In the genomic region with DNA sequence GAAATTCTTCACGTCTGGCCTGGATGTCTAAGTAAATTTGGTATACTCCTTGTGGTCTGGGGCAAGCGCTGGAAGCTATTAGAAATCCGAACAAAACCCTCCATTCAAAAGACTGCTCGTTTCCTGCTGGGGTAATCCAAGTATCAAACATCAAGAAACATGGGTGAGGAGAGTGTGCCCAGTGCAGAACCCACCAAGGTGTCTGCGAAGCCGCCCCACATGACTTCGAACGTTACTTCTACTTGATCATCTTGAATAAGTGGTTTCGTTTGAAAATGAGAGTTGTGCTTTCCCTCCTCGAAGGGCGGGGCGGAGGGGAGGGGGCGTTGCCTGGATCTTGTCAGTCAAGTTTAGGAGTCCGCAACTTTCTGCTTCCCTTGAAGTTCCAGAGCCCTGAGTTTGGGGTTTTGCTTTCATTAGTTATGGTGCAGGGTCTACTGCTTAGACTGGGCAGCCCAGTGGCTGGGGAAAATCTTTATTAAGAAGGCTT, we compare ENCODE assay signal across 8 mouse cellular contexts.
DNase-seq lines count a peak whose midpoint lies in the region; ATAC-seq and TF ChIP-seq lines count a peak whose summit lies in the region.

No protein-coding gene starts in this region.

- H3K4me3 ChIP-seq in heart, embryonic 14.5 days (ENCODE audit: control insufficient read depth in 1 of 2, insufficient read depth in 1 of 2, low read depth in 1 of 2, low read length in 2 of 2): no peak overlapping the region
- H3K4me3 ChIP-seq in heart, postnatal 0 days (ENCODE audit: low read depth, low read length): no peak overlapping the region
- no peak overlapping the region for H3K4me3 ChIP-seq in cerebellum, adult 2 months (replicated peaks; ENCODE audit: insufficient read depth, low read depth, low read length)
- no peak overlapping the region for H3K4me3 ChIP-seq in liver, embryonic 11.5 days (ENCODE audit: low read depth, low read length)

- 69% methylated on average over 14 of the region's 14 CpGs for WGBS in heart, embryonic 14.5 days
- 69% methylated on average over 14 of the region's 14 CpGs for WGBS in heart, postnatal 0 days
- 46% methylated on average over 14 of the region's 14 CpGs for WGBS in cerebellum, adult 2 months
- WGBS in liver, embryonic 11.5 days: 54% methylated on average over 14 of the region's 14 CpGs

- H3K4me2 ChIP-seq in heart, embryonic 14.5 days (ENCODE audit: low read length): peak overlapping the region; percentile 7; the same call in 1 of the 2 replicates
- peak overlapping the region; percentile 8; the same call in 1 of the 2 replicates for H3K4me2 ChIP-seq in heart, postnatal 0 days (ENCODE audit: low read depth, low read length)
- no peak overlapping the region for H3K4me2 ChIP-seq in liver, embryonic 11.5 days

- no peak for TF ChIP-seq CTCF in heart, postnatal 0 days (IDR thresholded peaks at IDR 0.05; ENCODE audit: low read depth)
- TF ChIP-seq CTCF in cerebellum, adult 2 months (IDR thresholded peaks at IDR 0.05; ENCODE audit: borderline replicate concordance, insufficient read depth, low read depth, low read length): no peak

- no peaks in the 10 kb centered on the region for H3K9me3 ChIP-seq in heart, embryonic 14.5 days (ENCODE audit: control insufficient read depth, low read length)
- H3K9me3 ChIP-seq in heart, postnatal 0 days (replicated peaks; ENCODE audit: control insufficient read depth, low read length): no peaks in the 10 kb centered on the region
- no peaks in the 10 kb centered on the region for H3K9me3 ChIP-seq in liver, embryonic 11.5 days (ENCODE audit: control insufficient read depth, low read length)

- 0 out of 4 replicates have a peak overlapping the region, but pooled peaks of 1 of the 2 experiments have one; percentile 10 for H3K27ac ChIP-seq in heart, embryonic 14.5 days (replicated peaks in 1 of 2; ENCODE audit: control insufficient read depth in 1 of 2, insufficient read depth in 1 of 2, low read depth in 2 of 2, low read length in 2 of 2)
- H3K27ac ChIP-seq in heart, postnatal 0 days (ENCODE audit: low read depth): 0 out of 2 replicates have a peak overlapping the region, but pooled peaks have one; percentile 4
- H3K27ac ChIP-seq in cerebellum, adult 2 months (ENCODE audit: insufficient read depth, low read length): no peak overlapping the region
- H3K27ac ChIP-seq in liver, embryonic 11.5 days (ENCODE audit: low read depth, low read length): no peak overlapping the region

- no peak for DNase-seq in heart, postnatal 4 days
- DNase-seq in embryo, embryonic 11 days: peak; percentile 78
- no peak for DNase-seq in heart, postnatal 0 days (ENCODE audit: low spot score)
- DNase-seq in mesoderm, embryonic 11.5 days (ENCODE audit: low read depth, low spot score): peak; percentile 44
- no peak for DNase-seq in cerebellum, adult 2 months
- no peak for DNase-seq in liver, embryonic 11.5 days (ENCODE audit: low spot score)
- DNase-seq in spleen, adult 12 weeks (ENCODE audit: low spot score): no peak

- no peaks in the 10 kb centered on the region for H3K27me3 ChIP-seq in heart, embryonic 14.5 days (ENCODE audit: control insufficient read depth, insufficient read depth, low read length)
- H3K27me3 ChIP-seq in heart, postnatal 0 days (ENCODE audit: control insufficient read depth, insufficient read depth, low read length): no peaks in the 10 kb centered on the region
- H3K27me3 ChIP-seq in cerebellum, adult 2 months (ENCODE audit: control insufficient read depth, insufficient read depth, low read length): no peaks in the 10 kb centered on the region
- H3K27me3 ChIP-seq in liver, embryonic 11.5 days (replicated peaks; ENCODE audit: control insufficient read depth, insufficient read depth, low read length): no peaks in the 10 kb centered on the region

- no peaks in the 10 kb centered on the region for H3K36me3 ChIP-seq in heart, embryonic 14.5 days (ENCODE audit: control insufficient read depth, insufficient read depth, low read length)
- no peaks in the 10 kb centered on the region for H3K36me3 ChIP-seq in heart, postnatal 0 days (replicated peaks; ENCODE audit: control insufficient read depth, insufficient read depth, low read length)
- H3K36me3 ChIP-seq in liver, embryonic 11.5 days (ENCODE audit: control insufficient read depth, insufficient read depth, low read length): no peaks in the 10 kb centered on the region

- no peak for TF ChIP-seq POLR2A in cerebellum, adult 2 months (IDR thresholded peaks at IDR 0.05; ENCODE audit: borderline replicate concordance, insufficient read depth, low read length)

- TF ChIP-seq EP300 in heart, postnatal 0 days (IDR thresholded peaks at IDR 0.05; ENCODE audit: low read depth): no peak

- ATAC-seq in heart, embryonic 14.5 days (ENCODE audit: insufficient number of reproducible peaks, insufficient read depth, low FRiP score, low read depth): no peak
- ATAC-seq in heart, postnatal 0 days (ENCODE audit: insufficient read depth, low read depth): no peak
- no peak for ATAC-seq in liver, embryonic 11.5 days (replicated peaks; ENCODE audit: low FRiP score)

- H3K4me1 ChIP-seq in heart, embryonic 14.5 days (ENCODE audit: control insufficient read depth in 2 of 2, insufficient read depth in 2 of 2, low read length in 2 of 2): peaks cover 21 to 35% of the 10 kb centered on the region in 2 experiments
- peaks cover 35% of the 10 kb centered on the region for H3K4me1 ChIP-seq in heart, postnatal 0 days (ENCODE audit: control insufficient read depth, insufficient read depth)
- H3K4me1 ChIP-seq in cerebellum, adult 2 months (ENCODE audit: control insufficient read depth, insufficient read depth, low read length): peaks cover 3% of the 10 kb centered on the region; the same call in 1 of the 2 replicates
- no peaks in the 10 kb centered on the region for H3K4me1 ChIP-seq in liver, embryonic 11.5 days (replicated peaks; ENCODE audit: control insufficient read depth, insufficient read depth, low read length)

- no peak overlapping the region for H3K9ac ChIP-seq in heart, embryonic 14.5 days (ENCODE audit: low read length)
- no peak overlapping the region for H3K9ac ChIP-seq in heart, postnatal 0 days (replicated peaks; ENCODE audit: low read depth, low read length)
- H3K9ac ChIP-seq in liver, embryonic 11.5 days (ENCODE audit: low read depth, low read length): no peak overlapping the region

Comparison
In these comparisons a context has a peak if more than half of its experiments do, and no peak if none do; other contexts are left out.
1. DNase-seq: peak in embryo, embryonic 11 days (single experiment) and mesoderm, embryonic 11.5 days (single experiment); none in heart, postnatal 4 days (single experiment), heart, postnatal 0 days (single experiment), cerebellum, adult 2 months (0 of 2), liver, embryonic 11.5 days (single experiment) and spleen, adult 12 weeks (single experiment).